Mouse (Mus musculus): ENCODE measurements around the gene Ppp4c. TPM values are rescaled to one million over a fixed set of nuclear protein-coding genes. Genes with fewer than 3 reads are reported as not detected.

Gene Ppp4c
- polyA plus RNA-seq, 1 experiment: 135 TPM

DNA sequence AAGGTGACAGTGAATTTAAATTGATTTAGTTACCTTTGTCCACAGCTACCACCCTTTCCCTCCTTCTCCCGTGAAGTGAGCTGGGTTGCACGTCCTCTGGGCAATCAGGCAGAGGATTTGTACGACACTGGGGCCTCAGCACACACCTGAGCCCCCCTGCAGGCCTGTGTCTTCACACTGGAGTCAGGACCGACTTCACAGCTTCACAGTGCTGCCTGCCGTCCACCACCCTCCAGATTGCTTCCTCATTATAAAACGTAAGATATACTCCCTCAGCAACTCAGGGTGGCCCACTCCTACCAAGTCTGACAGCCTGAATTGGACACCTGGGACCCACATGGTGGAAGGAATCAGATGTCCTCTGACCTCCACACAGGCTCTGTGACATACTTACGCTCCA, 33.8 kb downstream of the Ppp4c start:
- no peak for DNase-seq
- Histone ChIP-seq H3K27me3 (replicated peaks; ENCODE audit: control insufficient read depth, insufficient read depth, low read length) (no peaks in the 10 kb centered on the region), H3K27ac (ENCODE audit: insufficient read depth, low read depth, low read length) (no peak overlapping the region), H3K4me1 (ENCODE audit: control insufficient read depth, insufficient read depth, low read length) (peaks cover 9% of the 10 kb centered on the region; the same call in 1 of the 2 replicates), H3K36me3 (ENCODE audit: control insufficient read depth, insufficient read depth, low read length) (no peaks in the 10 kb centered on the region), H3K4me3 (ENCODE audit: insufficient read depth, low read depth, low read length) (no peak overlapping the region)
- WGBS: 82% methylated on average over 7 of the region's 7 CpGs
- TF ChIP-seq CTCF (conservative IDR thresholded peaks at IDR 0.05; ENCODE audit: insufficient read depth, insufficient read length, low read depth, low read length) (no peak), POLR2A (IDR thresholded peaks at IDR 0.05; ENCODE audit: low read depth, low read length) (no peak)

DNA sequence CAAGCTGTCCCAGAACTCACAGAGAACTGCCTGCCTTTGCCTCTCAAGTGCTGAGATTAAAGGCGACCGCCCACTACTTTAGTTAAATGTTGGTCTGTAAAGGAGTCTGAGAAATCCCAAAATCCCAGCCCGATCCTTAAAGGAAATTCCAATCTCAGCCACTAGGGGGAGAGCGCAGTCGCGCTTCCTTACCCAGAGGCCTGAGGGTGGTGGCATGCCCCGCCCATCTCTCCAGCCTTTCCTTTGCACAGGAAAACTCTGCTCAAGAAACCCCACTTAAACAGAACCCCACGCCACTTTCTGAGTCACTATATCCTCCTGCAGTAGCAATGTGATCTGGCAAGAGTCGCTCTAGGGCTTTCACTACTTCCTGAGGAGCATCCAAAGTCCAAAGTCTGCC, 37.4 kb downstream of the Ppp4c start:
- no peak for TF ChIP-seq POLR2A (IDR thresholded peaks at IDR 0.05; ENCODE audit: low read depth, low read length)
- TF ChIP-seq CTCF (conservative IDR thresholded peaks at IDR 0.05; ENCODE audit: insufficient read depth, insufficient read length, low read depth, low read length): peak; percentile 83
- 1% methylated on average over 9 of the region's 9 CpGs for WGBS
- H3K4me1 ChIP-seq (ENCODE audit: control insufficient read depth, insufficient read depth, low read length): peaks cover 9% of the 10 kb centered on the region; the same call in 1 of the 2 replicates
- peak; percentile 86 for DNase-seq
- no peak overlapping the region for H3K4me3 ChIP-seq (ENCODE audit: insufficient read depth, low read depth, low read length)
- H3K27me3 ChIP-seq (replicated peaks; ENCODE audit: control insufficient read depth, insufficient read depth, low read length): no peaks in the 10 kb centered on the region
- H3K36me3 ChIP-seq (ENCODE audit: control insufficient read depth, insufficient read depth, low read length): no peaks in the 10 kb centered on the region
- no peak overlapping the region for H3K27ac ChIP-seq (ENCODE audit: insufficient read depth, low read depth, low read length)

DNA sequence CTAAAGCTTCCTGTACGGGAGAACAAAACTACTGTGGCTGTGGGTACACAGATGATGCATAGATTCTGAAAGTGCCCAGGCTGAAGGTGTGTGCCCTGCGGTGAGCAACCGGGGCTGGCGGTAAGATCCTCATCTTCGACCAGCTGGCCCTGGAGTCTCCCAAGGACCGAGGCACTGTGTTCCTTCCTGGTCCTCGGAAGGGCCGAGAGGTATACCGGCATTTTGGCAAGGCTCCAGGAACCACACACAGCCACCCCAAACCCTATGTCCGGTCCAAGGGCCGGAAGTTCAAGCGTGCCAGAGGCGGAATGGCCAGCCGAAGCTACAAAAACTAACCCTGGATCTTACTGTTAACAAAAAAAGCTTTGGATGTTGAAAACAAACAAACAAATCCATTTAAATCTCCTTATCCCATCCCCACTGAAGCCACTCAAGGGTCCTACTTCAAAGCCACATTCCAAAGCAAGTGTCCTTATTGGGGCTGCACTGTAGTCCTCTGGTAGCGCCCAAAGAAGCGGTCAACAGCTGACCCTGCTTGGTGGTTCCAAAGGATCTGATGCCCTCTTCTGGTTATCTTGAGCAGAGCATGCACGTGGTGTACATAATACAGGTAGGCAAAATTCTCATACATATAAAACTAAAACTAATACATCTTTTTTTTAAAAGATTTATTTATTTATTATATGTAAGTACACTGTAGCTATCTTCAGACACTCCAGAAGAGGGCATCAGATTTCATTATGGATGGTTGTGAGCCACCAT, 42.5 kb downstream of the Ppp4c start:
- no peak for DNase-seq
- WGBS: 86% methylated on average over 17 of the region's 17 CpGs

DNA sequence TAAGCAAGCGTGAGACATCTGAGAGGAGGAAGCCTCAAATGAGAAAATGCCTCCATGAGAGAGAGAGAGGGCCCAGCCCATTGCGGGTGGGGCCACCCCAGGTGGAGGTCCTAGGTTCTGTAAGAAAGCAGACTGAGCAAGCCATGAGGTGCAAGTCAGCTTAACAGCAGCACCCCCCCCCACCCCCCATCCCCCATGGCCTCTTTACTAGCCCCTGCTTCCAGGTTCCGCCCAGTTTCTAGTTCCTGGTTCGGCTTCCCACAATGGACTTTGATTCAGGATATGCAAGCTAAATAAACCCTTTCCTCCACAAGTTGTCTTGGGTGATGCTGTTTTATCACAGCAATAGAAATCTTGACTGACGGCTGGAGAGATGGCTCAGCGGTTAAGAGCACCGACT, 43.5 kb downstream of the Ppp4c start:
- Histone ChIP-seq H3K27me3 (replicated peaks; ENCODE audit: control insufficient read depth, insufficient read depth, low read length) (no peaks in the 10 kb centered on the region), H3K36me3 (ENCODE audit: control insufficient read depth, insufficient read depth, low read length) (no peaks in the 10 kb centered on the region), H3K4me1 (ENCODE audit: control insufficient read depth, insufficient read depth, low read length) (no peaks in the 10 kb centered on the region), H3K27ac (ENCODE audit: insufficient read depth, low read depth, low read length) (no peak overlapping the region), H3K4me3 (ENCODE audit: insufficient read depth, low read depth, low read length) (no peak overlapping the region)
- 70% methylated on average over 7 of the region's 7 CpGs for WGBS
- DNase-seq: no peak
- TF ChIP-seq CTCF (conservative IDR thresholded peaks at IDR 0.05; ENCODE audit: insufficient read depth, insufficient read length, low read depth, low read length): no peak
- TF ChIP-seq POLR2A (IDR thresholded peaks at IDR 0.05; ENCODE audit: low read depth, low read length): no peak

More for the DNA sequence above, 42.5 kb downstream of the Ppp4c start:
- H3K4me1 ChIP-seq (ENCODE audit: control insufficient read depth, insufficient read depth, low read length): peaks cover 4% of the 10 kb centered on the region; the same call in 1 of the 2 replicates
- H3K27me3 ChIP-seq (replicated peaks; ENCODE audit: control insufficient read depth, insufficient read depth, low read length): no peaks in the 10 kb centered on the region
- H3K36me3 ChIP-seq (ENCODE audit: control insufficient read depth, insufficient read depth, low read length): no peaks in the 10 kb centered on the region
- no peak overlapping the region for H3K4me3 ChIP-seq (ENCODE audit: insufficient read depth, low read depth, low read length)
- TF ChIP-seq POLR2A (IDR thresholded peaks at IDR 0.05; ENCODE audit: low read depth, low read length) (no peak), CTCF (conservative IDR thresholded peaks at IDR 0.05; ENCODE audit: insufficient read depth, insufficient read length, low read depth, low read length) (0 out of 2 replicates have a peak, but pooled peaks have one; percentile 1)
- H3K27ac ChIP-seq (ENCODE audit: insufficient read depth, low read depth, low read length): no peak overlapping the region

DNA sequence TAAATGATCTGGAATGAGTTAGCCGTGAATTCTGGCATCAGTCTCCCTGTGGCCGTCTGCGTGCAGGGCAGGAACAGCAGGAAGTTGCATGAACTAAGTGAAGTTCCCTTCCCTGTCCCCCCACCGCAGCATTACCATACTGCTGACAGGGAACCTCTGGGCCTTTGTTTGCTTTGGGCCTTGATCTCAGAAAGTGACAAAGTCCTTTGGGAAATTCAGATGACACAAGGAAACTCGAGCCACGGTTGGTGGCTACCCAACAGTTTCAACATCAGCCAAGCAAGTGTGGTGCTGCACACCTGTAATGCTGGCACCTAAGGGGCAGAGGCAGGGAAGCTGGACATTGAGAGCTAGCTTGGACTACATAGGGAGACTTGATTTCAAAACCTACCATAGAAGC, 45.5 kb downstream of the Ppp4c start:
- DNase-seq: peak; percentile 31
- Histone ChIP-seq H3K27ac (ENCODE audit: insufficient read depth, low read depth, low read length) (no peak overlapping the region), H3K4me1 (ENCODE audit: control insufficient read depth, insufficient read depth, low read length) (no peaks in the 10 kb centered on the region), H3K4me3 (ENCODE audit: insufficient read depth, low read depth, low read length) (no peak overlapping the region), H3K27me3 (replicated peaks; ENCODE audit: control insufficient read depth, insufficient read depth, low read length) (no peaks in the 10 kb centered on the region), H3K36me3 (ENCODE audit: control insufficient read depth, insufficient read depth, low read length) (no peaks in the 10 kb centered on the region)
- TF ChIP-seq CTCF (conservative IDR thresholded peaks at IDR 0.05; ENCODE audit: insufficient read depth, insufficient read length, low read depth, low read length) (no peak), POLR2A (IDR thresholded peaks at IDR 0.05; ENCODE audit: low read depth, low read length) (no peak)
- WGBS: 24% methylated on average over 6 of the region's 6 CpGs

DNA sequence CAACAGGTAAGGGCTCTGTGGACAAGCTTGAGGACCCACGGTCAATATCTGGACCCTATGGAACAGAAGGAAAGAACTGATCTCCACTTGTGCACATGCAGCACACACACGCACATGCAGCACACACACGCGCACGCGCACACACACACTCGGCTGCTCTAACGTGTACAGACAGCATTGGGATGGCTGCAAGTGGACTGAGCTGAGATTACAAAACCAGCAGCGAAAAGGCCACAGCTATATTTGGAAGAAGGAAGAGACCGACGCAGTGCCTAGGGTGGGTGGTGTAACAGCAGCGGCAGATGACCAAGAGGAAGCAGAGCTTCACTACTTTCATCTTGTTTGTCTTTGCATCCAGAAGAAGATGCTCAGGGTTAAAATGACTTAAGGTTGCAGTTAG, 46.2 kb downstream of the Ppp4c start:
- Histone ChIP-seq H3K36me3 (ENCODE audit: control insufficient read depth, insufficient read depth, low read length) (no peaks in the 10 kb centered on the region), H3K4me1 (ENCODE audit: control insufficient read depth, insufficient read depth, low read length) (no peaks in the 10 kb centered on the region), H3K27ac (ENCODE audit: insufficient read depth, low read depth, low read length) (no peak overlapping the region), H3K4me3 (ENCODE audit: insufficient read depth, low read depth, low read length) (no peak overlapping the region), H3K27me3 (replicated peaks; ENCODE audit: control insufficient read depth, insufficient read depth, low read length) (no peaks in the 10 kb centered on the region)
- TF ChIP-seq POLR2A (IDR thresholded peaks at IDR 0.05; ENCODE audit: low read depth, low read length): no peak
- TF ChIP-seq CTCF (conservative IDR thresholded peaks at IDR 0.05; ENCODE audit: insufficient read depth, insufficient read length, low read depth, low read length): no peak
- DNase-seq: no peak
- WGBS: 88% methylated on average over 12 of the region's 12 CpGs

DNA sequence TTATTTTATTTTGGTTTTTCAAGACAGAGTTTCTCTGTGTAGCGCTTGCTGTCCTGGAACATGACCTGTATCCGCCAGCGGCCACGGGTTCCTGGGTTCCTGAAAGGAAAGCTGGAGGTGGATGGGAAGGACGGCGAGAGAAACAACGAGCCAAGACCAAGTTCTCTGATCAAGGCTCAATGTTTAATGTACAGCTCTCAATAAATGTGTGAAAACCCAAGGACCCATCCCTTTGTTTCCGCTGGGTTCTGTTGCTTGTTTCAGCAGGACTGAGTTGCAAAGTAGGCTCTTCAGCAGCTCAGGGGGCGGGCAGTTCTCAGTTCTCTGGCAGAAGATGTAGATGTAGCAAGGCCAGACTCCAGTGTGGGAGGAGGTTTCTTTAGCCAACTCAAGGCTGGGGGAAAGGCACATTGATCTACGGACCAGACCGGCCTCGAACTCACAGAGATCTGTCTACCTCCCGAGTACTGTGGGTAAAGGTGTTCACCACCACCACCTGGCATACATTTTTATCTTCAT, 50.3 kb downstream of the Ppp4c start:
- TF ChIP-seq POLR2A (IDR thresholded peaks at IDR 0.05; ENCODE audit: low read depth, low read length) (no peak), CTCF (conservative IDR thresholded peaks at IDR 0.05; ENCODE audit: insufficient read depth, insufficient read length, low read depth, low read length) (no peak)
- no peaks in the 10 kb centered on the region for H3K27me3 ChIP-seq (replicated peaks; ENCODE audit: control insufficient read depth, insufficient read depth, low read length)
- H3K36me3 ChIP-seq (ENCODE audit: control insufficient read depth, insufficient read depth, low read length): no peaks in the 10 kb centered on the region
- no peak overlapping the region for H3K4me3 ChIP-seq (ENCODE audit: insufficient read depth, low read depth, low read length)
- 90% methylated on average over 13 of the region's 13 CpGs for WGBS
- no peak overlapping the region for H3K27ac ChIP-seq (ENCODE audit: insufficient read depth, low read depth, low read length)
- no peak for DNase-seq
- no peaks in the 10 kb centered on the region for H3K4me1 ChIP-seq (ENCODE audit: control insufficient read depth, insufficient read depth, low read length)
